Mouse (Mus musculus): Measurements from ENCODE around the gene Siah3.

Gene Siah3

GRCm38 (mm10) chr14:75519668-75520067, 63.9 kb downstream of the Siah3 start:
- DNase-seq (ENCODE audit: low read depth, low spot score): no peak

DNA sequence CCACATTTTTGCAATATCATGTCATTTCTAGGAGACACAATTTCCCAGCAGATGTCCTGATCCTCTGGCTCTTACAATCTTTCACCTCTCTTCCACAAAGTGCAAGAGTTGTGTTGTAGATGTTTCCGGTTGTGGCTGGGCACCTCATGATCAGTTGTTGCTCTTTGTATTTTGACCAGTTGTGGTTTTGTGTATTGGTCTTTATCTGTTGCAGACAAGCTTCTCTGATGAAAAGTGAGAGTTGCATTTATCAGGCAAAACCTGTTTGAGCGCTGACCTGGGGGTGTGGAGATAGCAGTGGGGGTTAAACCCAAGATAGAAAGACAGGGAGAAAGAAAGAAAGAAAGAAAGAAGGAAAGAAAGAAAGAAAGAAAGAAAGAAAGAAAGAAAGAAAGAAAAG, 68.9 kb downstream of the Siah3 start:
- DNase-seq (ENCODE audit: low read depth, low spot score): no peak

DNA sequence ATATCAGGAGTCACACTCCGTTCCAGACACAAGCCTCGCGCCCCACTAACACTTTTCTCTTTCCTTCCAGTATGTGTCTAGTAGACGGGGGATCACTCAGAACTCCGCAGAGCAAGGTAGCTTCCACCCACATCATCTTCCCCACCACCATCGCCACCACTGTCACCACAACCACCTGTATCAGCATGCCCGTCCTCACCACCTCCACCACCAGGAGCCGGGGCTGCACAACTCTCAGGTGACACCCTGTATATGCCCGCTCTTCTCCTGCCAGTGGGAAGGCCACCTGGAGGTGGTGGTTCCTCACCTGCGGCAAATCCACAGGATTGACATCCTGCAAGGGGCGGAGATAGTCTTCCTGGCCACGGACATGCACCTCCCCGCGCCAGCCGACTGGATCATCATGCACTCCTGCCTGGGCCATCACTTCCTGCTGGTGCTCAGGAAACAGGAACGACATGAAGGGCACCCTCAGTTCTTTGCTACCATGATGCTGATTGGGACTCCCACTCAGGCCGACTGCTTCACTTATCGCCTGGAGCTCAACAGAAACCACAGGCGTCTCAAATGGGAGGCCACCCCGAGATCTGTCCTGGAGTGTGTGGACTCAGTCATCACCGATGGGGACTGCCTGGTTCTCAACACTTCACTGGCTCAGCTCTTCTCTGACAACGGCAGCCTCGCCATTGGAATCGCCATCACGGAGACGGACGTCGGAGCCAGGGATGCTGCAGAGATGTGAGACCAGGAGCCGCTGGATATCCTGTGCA, 69.8 kb downstream of the Siah3 start:
- no peak for DNase-seq (ENCODE audit: low read depth, low spot score)

DNA sequence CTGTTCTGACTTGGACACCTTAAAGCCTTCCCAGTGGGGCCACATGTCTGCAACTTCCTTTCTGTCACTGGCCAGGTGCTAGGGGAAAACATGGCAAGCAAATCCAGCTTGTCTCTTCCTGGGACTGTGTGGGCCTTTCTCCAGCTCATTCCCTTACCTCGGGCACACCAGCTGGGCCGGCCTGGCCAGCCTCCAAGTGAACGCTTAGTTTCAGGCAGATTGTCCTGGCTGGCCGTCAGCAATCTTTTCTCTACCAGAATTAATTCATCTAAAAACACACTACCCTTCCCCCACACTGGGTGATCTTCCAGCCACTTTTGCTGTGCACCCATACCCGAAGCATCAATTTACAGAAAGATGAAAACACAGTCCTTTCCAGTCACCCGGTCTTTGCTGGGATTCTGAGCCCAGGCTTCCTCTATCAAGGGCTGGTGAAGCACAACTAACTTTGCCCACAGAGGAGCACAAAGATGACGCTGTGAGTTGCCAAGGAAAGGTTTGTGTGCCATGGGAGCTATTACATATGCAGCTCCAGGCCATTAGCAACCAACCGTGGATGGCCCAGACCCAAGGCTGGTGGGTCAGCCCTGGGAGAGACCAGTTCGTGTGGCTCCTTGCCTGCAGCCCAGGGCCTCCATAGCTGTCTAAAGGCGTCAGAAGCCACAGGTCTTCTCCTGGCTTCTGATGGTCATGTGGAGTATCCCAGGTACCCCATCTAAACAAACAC, 71.8 kb downstream of the Siah3 start:
- DNase-seq (ENCODE audit: low read depth, low spot score): no peak

GRCm38 (mm10) chr14:75530815-75531353, 75.1 kb downstream of the Siah3 start:
- no peak for DNase-seq (ENCODE audit: low read depth, low spot score)

DNA sequence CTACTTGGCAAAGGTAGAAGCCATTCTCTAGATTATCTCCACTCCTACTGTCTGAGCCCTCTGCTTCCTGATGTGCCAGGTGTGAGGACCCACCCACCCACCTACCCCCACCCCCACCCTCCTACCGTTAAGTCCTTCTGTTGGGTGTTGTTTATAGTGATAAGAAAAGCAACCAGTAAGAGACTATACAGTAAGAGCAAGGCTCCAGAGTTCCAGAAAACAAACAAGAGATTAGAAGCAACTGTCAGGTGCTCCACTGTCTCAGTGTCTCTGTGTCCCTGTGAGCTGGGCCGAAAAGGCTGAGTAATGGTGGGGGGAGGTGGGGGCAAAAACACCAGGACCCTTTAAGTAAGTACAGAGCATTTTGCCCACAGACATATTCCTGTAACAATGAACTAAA, 83.4 kb downstream of the Siah3 start:
- DNase-seq (ENCODE audit: low read depth, low spot score): no peak

DNA sequence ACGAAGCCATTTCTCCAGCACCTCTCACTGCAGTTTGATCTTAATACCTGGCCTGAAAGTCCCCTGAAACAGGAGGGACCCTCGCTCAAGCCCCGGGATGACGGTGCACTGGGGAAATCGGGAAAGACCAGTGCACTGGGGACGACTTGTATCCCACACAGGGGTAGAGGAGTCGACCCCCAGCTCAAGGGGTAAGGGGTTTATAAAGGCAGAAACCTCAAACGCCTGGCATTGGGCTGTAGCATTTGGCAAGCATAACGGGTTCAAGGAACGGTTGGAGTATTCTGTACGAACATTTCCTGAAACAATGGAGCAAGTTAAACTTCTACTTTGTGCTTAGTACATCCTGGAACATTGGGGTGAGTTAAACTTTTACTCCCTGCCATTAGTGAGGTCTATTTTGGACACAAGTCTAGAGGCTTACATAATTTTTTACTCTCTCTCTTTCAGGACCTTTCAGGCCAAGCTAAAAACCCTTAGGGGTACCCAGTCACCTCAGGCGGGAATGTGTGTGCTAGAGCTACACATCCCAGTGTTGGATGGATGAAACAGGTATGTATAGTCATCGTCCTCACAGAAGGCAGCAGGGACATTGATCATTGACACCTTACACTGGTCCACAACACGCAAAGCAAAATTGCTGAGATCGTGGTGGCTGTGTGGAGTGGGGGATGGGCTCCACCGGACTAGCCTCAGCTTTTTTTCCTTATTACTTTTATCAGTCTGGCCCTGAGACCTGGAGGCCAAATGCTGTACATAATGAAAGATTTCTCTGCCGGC, 84.6 kb downstream of the Siah3 start:
- DNase-seq (ENCODE audit: low read depth, low spot score): no peak

DNA sequence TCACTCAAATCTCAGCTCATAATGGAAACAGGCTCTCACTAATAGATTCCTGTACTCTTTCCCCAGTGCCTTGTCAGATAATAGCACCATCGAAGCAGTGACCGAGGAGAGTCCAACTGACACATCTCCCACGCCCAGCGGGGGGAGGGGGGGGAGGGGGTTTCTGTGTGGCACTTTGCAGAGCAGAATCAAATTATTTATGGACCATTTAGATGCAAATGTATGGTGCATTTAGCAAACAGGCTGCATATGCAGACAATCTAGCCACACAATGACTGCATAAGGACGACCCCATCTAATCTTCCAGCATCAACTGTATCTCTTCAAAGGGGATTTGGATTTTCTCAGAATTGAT, 85.2 kb downstream of the Siah3 start:
- DNase-seq (ENCODE audit: low read depth, low spot score): peak; percentile 36

- DNase-seq (ENCODE audit: low read depth, low spot score): peak; percentile 51
Measured at GRCm38 (mm10) chr14:75541731-75542130, 85.9 kb downstream of the Siah3 start.

DNA sequence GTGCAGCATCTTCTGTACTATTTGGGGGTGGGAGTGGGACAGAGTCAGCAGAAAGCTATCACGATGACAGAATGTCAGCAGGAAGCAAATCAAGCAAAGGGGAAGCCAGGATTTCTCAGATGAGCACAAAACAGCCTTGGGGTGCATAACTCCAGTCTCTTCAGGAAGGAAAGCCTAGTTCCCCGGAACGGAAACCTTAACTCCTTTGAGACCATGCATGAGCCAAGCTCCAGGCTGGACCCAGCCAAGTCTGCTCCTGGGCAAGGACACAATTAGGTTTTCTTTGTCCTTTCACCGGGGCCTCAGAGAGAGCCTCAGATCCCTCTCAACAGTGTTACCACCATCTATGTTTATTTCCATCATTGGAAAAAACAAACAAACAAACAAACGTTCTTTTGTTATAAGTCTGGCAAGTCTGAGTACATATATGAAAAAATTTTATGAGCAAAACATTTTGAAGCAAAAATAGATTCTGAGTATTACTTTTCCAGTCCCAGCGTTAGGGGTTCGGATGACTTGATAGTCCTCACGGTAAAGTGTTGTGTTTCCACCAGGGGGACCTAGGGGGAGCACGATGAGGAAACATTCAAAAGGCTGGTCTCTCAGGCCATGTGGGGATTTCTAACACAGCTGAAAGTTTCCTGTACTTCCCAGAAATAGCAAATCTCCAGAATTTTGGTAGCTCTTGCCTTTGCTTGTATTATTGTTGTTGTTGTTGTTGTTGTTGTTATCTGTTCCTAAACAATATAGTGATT, 106.0 kb downstream of the Siah3 start:
- DNase-seq (ENCODE audit: low read depth, low spot score): no peak

DNA sequence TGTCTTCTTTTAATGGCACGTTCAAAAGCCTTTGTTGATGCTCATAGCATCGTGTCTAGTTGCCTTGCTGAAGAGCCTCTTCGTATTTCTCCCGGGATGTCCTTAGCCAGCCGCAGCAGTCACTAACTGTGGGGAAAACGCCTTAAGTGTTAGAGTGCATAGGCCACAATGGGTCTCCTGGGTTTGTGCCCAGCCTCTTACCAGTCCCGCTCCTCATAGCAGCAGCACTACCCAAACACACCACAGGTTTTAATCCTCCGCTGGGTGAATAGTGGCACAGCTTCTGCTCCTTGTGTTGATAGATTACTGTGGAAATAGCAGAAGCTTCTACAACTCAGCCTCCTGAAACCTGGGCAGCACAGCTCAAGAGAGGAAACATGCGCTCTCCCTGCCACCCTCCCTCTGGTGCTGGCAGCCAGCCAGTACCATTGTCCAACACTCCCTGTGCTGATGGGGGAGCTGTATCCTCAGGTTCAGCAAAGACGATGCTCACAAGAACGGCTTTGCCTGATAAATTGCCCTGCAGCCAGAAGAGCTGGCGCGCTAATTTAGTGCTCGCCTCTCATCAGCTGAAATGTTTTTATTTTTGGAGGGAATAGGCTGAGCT, 109.9 kb downstream of the Siah3 start:
- DNase-seq (ENCODE audit: low read depth, low spot score): no peak

- DNase-seq (ENCODE audit: low read depth, low spot score): no peak
Measured at GRCm38 (mm10) chr14:75566303-75566702, 110.5 kb downstream of the Siah3 start.

DNA sequence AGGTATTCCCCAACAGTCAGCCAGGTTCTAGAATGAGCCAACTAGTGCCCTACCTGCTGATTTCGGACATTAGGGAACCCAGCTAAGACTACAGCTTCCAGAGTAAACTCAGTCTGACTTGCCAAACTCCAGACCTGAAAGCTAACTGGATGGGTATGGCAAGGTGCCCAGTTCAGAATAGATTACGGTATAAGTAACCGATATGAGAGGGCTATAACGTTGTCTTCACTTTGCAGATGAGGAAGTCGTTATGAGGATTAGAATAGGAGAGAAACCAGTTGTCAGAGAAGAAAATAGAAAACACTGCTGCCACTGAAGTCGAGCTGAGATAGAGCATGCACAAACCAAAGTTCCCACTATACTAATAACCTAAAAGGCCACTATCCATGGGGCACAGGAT, 123.2 kb downstream of the Siah3 start:
- no peak for DNase-seq (ENCODE audit: low read depth, low spot score)
